Mouse (Mus musculus): ENCODE measurements around the gene Dtx3.

GRCm38 (mm10) chr10:127188465-127189115 lies 6.9 kb downstream of the Dtx3 start:
- no peak for TF ChIP-seq CHD2 (IDR thresholded peaks at IDR 0.05; ENCODE audit: low read depth, low read length)
- TF ChIP-seq MAFK (IDR thresholded peaks at IDR 0.05; ENCODE audit: insufficient read depth, low read depth, low read length): no peak
- no peak for TF ChIP-seq ZNF384 (IDR thresholded peaks at IDR 0.05; ENCODE audit: low read depth, low read length)

Measured in ES-E14 (cell line).